Mouse (Mus musculus) ES-Bruce4 (cell line): ENCODE results near the gene Rwdd2a.

ENCODE experiments used
- CTCF ChIP-seq: IDR thresholded peaks from one replicate; pipeline ENCODE4 v1.8.1; 2011; ENCODE audit warnings: low read depth, low read length
- EP300 ChIP-seq: IDR thresholded peaks from 2 replicates; pipeline ENCODE4 v1.6.1; 2011; ENCODE audit warnings: low read depth, low read length; ENCODE audit not compliant: insufficient read depth
- POLR2A ChIP-seq: IDR thresholded peaks from one replicate; pipeline ENCODE4 v1.8.1; 2011; ENCODE audit warnings: low read length; ENCODE audit not compliant: insufficient read depth

DNA sequence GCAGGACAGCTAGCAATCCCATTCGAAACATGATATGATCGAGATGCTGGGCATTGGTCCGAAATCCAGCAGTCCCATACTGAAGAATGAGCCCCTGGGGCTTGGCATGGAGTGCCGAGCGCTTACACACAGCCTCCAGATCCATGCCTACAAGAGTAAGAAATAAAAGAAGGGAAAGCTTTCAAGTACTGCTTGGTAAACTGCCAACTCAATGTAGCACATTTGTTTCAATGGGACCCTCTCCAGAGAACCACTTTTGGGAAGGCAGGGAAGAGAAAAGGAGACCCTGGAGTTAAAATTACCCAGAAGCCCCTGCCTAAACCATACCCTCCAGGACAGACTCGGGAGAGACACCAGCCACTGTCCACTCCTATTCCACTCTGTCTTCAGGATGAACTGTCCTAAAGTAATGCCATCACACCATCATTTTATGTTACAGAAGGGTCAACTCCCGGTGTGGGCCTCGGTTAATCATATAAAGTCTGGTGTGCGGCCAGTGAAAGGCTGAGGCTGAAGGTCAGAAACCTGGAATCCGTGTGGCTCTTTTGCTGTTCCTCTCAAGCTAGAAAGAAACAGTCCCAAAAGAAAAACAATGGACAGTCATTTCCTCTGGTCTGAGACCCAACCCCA lies 1.4 kb upstream of the Rwdd2a start:
- TF ChIP-seq CTCF (no peak), POLR2A (no peak), EP300 (no peak)
